Mouse (Mus musculus) cortical plate, adult 2 months (tissue): ENCODE measurements around the gene Rps6ka5. TPM values are rescaled to one million over a fixed set of nuclear protein-coding genes. Genes with fewer than 3 reads are reported as not detected.

Experiments
- H3K27ac ChIP-seq: fragments of 200-500 bp; 2 replicates; pipeline ENCODE4 v1.5.1; 2012; ENCODE audit warnings: low read length, control low read depth, inconsistent platforms; ENCODE audit not compliant: insufficient read depth
- H3K4me1 ChIP-seq: fragments of 200-500 bp; 2 replicates; pipeline ENCODE4 v1.6.1; 2011; ENCODE audit warnings: low read length; ENCODE audit not compliant: control insufficient read depth, insufficient read depth
- H3K4me3 ChIP-seq: fragments of 200-500 bp; 2 replicates; pipeline ENCODE4 v1.5.1; 2011; ENCODE audit warnings: mild to moderate bottlenecking, low read length, control low read depth; ENCODE audit not compliant: insufficient read depth
- CTCF ChIP-seq: fragments of 200-500 bp; IDR thresholded peaks from 2 replicates; pipeline ENCODE4 v1.5.1; 2011; ENCODE audit warnings: mild to moderate bottlenecking, control low read depth, low read length; ENCODE audit not compliant: insufficient read depth; ENCODE audit errors: extremely low read depth
- POLR2A ChIP-seq: fragments of 200-500 bp; IDR thresholded peaks from 2 replicates; pipeline ENCODE4 v1.6.1; 2011; ENCODE audit warnings: mild to moderate bottlenecking, low read length, control low read depth; ENCODE audit not compliant: insufficient read depth; ENCODE audit errors: extremely low read depth
- polyA plus RNA-seq: library from polyadenylated mRNA; depleted of rRNA; stranded (reverse); fragments of >200 nt; gene quantifications from 2 replicates; pipeline ENCODE4 v1.2.3, GENCODE M21; 2012; rRNA removed

Rps6ka5 gene
- polyA plus RNA-seq, 1 experiment = 10.8 TPM

DNA sequence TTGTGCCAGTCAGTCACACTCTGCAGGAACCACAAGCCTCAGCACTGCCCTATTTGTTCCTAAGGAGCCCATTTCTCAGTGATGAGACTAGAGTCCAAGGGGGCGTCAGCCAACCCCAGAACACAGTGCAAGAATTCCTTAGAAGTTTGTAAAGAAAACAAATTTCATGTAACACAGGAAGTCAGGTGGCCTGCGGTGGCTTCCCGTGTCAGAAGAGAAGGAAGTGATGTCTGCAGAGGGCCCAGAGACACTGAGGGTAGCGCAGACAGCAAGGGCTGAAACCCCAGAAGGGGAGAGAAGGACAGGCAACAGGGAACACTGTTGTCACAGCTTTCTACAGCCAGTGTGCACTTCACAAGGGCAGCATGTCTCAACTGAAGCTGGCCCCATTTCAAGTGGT is 225.5 kb downstream of the Rps6ka5 start:
- Histone ChIP-seq H3K4me3 (no peak overlapping the region), H3K4me1 (peaks cover 10% of the 10 kb centered on the region), H3K27ac (no peak overlapping the region)
- TF ChIP-seq POLR2A (no peak), CTCF (no peak)

DNA sequence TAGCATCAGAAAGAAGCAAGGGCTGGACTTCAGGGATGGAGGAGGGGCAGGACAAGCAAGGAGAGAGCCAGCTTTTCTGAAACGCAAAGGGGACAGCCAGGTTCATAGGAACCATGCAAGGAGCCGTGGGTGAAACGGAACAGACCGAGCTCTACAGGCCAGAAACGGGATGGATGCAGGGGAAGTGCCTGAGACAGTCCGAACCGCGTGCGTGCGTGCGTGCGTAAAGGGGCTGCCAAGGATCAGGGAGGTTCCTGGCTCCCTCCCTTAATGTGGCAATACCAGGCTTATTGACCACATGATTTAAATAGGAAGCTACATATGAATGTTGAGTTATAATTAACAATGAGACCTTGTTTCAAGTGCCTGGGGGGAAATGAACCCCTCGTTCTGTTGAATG is 227.3 kb downstream of the Rps6ka5 start:
- no peak overlapping the region for H3K4me3 ChIP-seq
- H3K27ac ChIP-seq = no peak overlapping the region
- TF ChIP-seq POLR2A = no peak
- TF ChIP-seq CTCF = no peak
- peaks cover 6% of the 10 kb centered on the region for H3K4me1 ChIP-seq

Other genes starting within 250 kb of the Rps6ka5 start
- gene Ttc7b, start 206.2 kb downstream of the Rps6ka5 start, polyA plus RNA-seq = 221 and 228 TPM in 2 replicates
- 8.0 and 8.2 TPM in 2 replicates for gene Dglucy, start 52.1 kb upstream of the Rps6ka5 start, polyA plus RNA-seq
- gene Gpr68, start 181.2 kb upstream of the Rps6ka5 start, polyA plus RNA-seq = 11.0 and 11.6 TPM in 2 replicates